Mouse (Mus musculus) CH12.LX (cell line): ENCODE measurements around the gene Tcp11l1.

Source experiments
- CTCF ChIP-seq, 2 experiments: IDR thresholded peaks in 1 of 2; conservative IDR thresholded peaks in 1 of 2; 2 replicates each; pipeline ENCODE4 v1.5.1; 2011 to 2012; ENCODE audit warnings: low read depth in 2 of 2, low read length in 2 of 2, improper control_type of control experiment in 1 of 2, inconsistent platforms in 1 of 2, mild to moderate bottlenecking in 1 of 2, moderate library complexity in 1 of 2
- NRF1 ChIP-seq: IDR thresholded peaks from 2 replicates; pipeline ENCODE4 v1.6.1; 2014; ENCODE audit warnings: low read depth, mild to moderate bottlenecking, inconsistent platforms, low read length, improper control_type of control experiment, moderate library complexity
- POLR2A ChIP-seq: IDR thresholded peaks from 2 replicates; pipeline ENCODE4 v1.6.1; 2011; ENCODE audit warnings: low read depth, mild to moderate bottlenecking, improper control_type of control experiment, low read length
- UBTF ChIP-seq: IDR thresholded peaks from 2 replicates; pipeline ENCODE4 v1.6.1; 2012; ENCODE audit warnings: low read depth, mild to moderate bottlenecking, inconsistent platforms, low read length, improper control_type of control experiment, moderate library complexity

DNA sequence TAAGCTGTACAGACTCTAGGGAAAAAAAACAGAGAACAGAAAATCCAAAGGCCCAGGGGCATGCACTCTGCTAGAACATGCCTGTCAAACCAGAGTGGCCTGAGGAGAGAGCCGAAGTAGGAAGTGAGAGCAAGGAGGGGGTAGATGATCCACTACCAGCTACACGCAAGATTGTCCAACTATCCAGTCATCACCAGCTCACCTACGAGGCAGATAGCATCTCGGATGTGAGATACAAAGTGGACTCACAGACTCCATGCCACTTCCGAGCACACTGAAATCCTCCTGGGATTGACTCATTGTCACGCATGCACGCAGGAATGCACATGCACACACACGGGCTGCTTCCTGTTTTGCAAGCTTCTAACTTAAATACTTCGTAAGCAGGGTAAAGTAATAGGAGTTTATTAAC lies 20.1 kb upstream of the Tcp11l1 start:
- TF ChIP-seq POLR2A, result peak; percentile 57
- TF ChIP-seq NRF1, result peak; percentile 45; the same call in 1 of the 2 replicates
- no peak for TF ChIP-seq CTCF (conservative IDR thresholded peaks at IDR 0.05 in 1 of 2, IDR thresholded peaks at IDR 0.05 in 1 of 2; ENCODE audit: low read depth in 2 of 2, low read length in 2 of 2)
- 0 out of 2 replicates have a peak, but pooled peaks have one; percentile 22 for TF ChIP-seq UBTF
